Mouse (Mus musculus) ES-Bruce4 (cell line): ENCODE measurements around the gene Hvcn1.

Experiments
- CTCF ChIP-seq: IDR thresholded peaks from one replicate; pipeline ENCODE4 v1.8.1; 2011; ENCODE audit warnings: low read depth, low read length
- EP300 ChIP-seq: IDR thresholded peaks from 2 replicates; pipeline ENCODE4 v1.6.1; 2011; ENCODE audit warnings: low read depth, low read length; ENCODE audit not compliant: insufficient read depth
- POLR2A ChIP-seq: IDR thresholded peaks from one replicate; pipeline ENCODE4 v1.8.1; 2011; ENCODE audit warnings: low read length; ENCODE audit not compliant: insufficient read depth

DNA sequence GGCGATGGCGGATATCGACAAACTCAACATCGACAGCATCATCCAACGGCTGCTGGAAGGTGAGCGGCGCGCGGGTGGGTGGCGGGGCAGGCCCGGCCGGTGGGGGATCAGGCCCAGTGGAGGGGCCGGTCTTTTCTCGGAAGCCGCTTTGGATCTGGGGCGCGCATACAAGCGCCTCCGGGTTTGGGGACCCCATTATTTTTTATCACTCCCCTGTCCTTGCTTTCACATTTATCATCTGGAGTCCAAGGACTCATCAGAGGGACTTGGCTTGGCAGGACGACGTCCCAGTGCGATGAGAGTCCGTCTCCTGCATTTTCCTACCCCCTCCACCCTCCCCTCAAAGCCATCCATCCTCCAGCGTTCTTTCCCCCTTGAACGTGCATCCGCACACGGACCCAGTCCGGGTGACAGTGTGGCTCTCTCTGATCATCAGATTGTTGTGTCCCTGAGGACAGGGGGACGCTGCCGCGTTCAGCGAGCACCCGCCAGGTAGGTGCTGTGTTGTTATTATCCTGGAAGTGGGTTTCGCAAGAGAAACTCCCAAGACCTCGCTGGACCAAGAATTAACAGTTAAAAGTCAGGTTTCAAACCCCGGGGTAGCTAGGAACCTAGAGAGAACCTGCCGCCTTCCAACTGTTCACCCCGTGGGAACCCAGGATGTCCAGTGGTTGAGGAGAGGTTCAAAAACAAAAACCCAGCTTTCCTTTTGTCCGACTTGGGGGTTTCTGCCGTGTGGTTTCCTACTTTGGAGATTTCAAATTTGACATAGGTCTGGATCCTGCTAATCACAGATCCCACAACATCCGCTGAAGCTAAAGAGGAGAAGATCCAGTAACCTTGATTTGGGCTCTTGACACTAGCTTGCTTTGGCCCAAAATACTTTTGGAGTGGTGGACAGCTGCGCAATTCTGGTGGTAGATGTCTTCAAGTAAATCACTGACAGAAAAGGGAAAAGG, 47.8 kb upstream of the Hvcn1 start:
- TF ChIP-seq CTCF (no peak), POLR2A (no peak), EP300 (no peak)
